Mouse (Mus musculus) CH12F3 (cell line): Measurements from ENCODE around the gene AC124108.1.

Experiments used
- in situ Hi-C: fragments of 300-500 bp; cut with MboI; formaldehyde crosslinking; loops from 2 replicates; pipeline ENCODE4 v1.14.3; 2020; ENCODE audit warnings: low sequenced_read_pairs

The AC124108.1 gene

DNA sequence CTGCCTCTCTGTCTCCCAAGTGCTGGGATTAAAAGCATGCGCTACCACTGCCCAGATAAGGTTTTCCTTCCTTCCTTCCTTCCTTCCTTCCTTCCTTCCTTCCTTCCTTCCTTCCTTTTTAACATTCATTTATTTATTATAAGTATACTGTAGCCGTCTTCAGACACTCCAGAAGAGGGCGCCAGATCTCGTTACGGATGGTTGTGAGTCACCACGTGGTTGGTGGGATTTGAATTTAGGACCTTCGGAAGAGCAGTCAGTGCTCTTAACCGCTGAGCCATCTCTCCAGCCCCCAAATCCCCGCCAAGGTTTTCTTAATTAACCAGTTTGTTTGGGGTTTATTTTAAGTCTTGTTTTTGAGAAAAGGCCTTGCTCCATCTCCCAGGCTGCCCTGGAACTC is 28.6 kb upstream of the AC124108.1 start:
- in situ Hi-C loops, result loop anchor here (5.0 kb wide), 1 partner anchor 75 kb away; no protein-coding TSS in a partner anchor

DNA sequence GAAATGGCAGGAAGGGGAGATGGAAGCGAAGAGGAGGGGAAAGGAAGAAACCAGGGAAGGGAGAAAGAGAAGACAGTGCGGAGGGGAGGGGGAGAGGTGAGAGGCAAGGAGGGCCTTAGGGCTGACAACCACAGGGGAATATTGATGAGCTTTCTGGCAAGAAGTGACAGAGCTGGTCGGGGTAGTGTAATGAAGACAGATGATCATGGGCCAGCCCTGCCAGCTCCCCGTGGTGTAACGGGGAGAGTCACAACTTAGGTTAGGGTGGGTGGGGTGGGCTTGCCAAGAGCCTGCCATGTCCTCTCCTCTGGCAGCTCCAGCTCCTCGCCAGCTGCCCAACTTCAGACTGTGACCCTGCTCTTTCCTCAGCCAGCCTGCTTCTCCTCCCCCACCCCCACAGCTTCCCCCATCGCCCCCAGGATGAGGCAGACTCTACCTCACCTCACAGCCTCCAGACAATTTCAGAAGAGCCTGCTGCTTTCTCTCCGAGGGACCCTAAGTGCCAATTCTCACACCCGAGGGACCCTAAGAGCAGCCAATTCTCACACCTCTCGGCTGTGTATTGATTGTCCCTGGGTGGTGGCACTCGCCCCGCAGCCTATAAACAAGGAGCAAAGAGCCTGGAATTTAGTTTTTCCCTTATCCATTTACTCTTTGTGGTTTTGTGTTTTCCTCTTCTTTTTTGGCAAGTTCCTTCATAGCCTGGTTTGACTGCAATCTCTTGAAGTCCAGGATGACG is 26.3 kb upstream of the AC124108.1 start:
- in situ Hi-C loops, result loop anchor here (5.0 kb wide), 1 partner anchor 72 kb away; no protein-coding TSS in a partner anchor

DNA sequence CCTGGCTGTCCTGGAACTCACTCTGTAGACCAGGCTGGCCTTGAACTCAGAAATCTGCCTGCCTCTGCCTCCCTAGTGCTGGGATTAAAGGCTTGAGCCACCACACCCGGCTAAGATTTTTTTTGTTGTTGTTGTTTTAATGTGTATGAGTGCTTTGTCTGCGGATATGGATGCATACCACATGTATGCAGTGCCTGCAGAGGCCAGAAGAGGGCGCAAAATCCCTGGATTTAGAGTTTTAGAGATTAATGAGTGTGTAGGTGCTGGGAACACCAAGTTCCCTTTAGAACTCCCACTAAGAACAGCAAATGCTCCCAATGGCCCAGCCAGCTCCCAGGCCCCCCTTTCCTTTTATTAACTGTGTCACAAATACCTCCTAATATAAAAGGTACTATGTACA is 25.4 kb upstream of the AC124108.1 start:
- in situ Hi-C loops, result no loop called here

DNA sequence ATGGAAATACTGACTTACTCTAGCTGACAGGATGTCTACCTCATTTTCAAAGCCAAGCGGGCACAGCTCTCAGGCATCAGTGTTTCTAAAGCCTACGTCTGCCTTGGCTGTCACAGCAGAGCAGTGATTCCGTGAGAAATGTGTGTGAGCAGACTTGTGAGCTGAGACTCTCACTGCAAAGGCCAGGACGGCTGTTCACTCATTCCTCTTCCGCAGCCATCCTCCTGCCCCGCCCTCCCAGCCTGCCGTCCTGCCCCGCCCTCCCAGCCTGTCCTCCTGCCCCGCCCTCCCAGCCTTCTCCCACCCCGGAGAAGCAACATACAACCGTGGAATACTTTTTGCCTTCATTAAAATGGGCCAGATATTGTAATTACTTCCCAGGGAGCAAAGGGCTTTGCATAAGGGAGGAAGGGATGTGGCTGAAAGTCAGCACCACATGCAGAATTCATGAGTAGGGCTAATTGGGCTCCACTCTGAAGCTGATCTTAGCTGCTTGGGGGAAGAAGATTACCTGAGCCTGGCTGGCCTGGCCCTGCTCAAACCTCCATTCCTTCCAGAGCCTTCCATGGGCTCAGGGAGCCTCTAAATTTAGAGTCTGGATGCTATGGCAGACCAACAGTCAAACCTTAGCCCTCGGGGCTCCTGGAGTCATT is 23.0 kb upstream of the AC124108.1 start:
- in situ Hi-C loops, result no loop called here

DNA sequence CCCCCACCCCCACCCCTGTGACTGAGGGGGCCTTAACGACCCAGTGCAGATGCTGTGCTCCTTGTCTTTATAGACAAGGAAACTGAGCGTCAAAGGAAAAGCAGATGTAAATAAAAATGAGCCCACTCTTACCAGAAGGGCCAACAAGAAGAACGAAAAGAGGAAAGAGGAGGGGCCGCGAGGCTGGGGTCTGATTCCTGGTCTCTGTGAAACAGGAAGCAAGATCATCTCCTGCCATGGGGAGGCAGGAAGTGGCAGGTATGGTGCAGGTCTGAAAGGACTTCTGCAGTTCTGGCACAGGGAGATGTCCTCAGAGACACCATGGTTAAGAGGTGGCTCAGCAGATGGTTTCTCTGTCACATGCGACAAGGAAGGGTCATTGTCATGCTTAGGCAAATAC is 20.6 kb upstream of the AC124108.1 start:
- in situ Hi-C loops, result no loop called here

DNA sequence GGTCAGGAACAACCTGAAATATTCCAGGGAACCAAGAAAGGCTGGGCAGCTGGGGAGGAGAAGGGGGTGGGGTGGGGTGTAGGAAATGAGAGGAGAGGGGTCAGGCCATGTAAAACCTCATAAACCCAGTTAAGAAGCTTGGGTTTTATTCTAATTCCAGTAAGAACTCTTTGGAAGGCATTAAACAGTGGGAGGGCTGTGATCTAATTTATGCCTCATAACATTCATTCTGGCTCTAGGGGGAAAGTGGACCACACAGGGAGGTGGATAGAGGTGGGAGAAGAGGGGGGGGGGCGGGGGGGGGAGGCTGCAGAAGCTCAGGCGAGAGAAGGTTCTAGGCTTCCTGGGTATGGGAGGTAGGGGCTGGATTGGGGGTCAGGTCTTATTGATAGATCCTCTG is 19.6 kb upstream of the AC124108.1 start:
- in situ Hi-C loops, result no loop called here

DNA sequence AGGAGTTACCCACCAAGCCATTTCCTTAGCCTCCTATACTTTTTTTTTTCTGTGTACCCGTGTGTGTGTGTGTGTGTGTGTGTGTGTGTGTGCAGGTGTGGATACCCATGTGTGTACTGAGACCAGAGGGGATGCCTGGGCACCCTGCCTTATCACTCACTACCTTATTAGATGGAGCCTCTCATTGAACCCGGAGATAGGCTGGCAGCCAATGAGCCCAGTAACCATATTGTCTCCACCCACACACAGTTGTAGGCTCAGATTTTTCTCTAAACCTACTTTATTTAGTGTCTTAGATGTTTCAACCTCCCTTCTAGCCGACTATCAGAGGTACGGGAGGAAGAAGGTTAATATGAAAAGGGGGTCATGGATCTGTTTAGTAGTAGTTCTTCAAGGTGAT is 5.0 kb upstream of the AC124108.1 start:
- in situ Hi-C loops, result no loop called here

DNA sequence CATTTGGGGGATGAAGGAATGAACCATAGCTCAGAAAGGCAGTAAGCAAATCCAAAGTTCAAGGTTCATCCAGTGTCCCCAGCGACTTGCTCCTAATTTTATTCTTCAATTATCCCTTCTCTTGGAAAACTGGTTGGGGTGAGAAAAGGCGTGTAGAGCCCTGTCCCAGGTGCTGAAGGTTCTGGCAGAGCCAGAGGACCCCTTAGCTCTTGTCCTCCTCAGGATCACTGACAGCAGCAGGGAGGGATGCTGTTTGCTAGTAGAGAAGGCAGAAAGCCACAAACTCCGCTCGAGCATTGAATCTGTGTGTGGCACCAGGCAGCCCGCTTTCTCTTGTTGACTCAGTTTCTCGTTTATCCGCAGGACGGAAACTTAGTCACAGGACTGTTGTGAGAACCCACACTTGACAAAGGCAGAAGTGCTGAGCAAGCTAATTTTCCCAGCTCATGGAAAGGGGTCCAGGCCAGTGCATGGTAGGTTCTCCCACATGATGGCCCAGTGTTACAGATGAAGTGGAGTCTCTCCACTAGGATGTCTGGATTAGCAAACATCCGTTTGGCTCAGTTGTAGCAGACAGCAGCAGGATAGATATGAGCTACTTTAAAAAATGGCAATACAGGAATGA is 2.7 kb upstream of the AC124108.1 start:
- in situ Hi-C loops, result no loop called here

DNA sequence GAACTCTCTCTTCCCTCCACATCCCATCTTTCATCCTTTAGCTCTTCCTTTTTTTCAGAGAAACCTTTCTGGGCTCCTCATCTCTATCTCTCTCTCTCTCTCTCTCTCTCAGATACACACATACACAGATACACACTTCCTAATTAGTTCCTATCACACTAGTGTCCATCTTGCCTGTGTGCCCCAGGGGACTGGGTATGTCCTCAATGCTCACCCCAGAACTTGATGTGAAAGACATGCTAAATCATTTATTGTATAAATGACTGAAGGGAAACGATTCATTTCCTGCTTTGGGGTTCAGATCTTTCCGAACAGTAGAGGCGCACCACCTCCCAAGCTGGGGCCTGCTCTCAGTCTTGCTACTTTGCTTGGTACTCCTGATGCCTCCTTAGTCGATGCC is 2.0 kb upstream of the AC124108.1 start:
- in situ Hi-C loops, result no loop called here

DNA sequence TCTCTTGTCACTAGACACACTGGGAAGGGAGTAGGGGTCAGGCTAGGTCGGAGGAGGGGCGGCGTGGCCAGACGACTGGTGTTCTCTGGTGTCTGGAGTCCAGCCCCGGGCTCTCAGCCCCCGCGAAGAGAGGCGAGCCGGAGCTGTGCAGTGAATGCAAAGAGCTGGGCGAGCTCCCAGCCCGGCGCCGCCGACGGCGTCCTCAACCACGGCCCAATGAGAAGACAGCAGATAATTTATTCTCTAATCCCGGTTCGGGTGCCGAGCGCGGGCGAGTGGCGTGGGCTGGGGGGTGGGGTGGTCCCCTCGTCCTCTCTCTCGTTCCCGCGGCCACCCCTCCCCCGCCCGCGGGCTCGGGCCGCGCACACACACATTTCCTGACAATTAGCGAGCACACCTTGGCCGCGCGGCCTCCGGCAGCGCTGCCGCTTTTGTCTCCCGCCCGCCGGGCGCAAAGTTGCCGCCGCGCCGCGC is 1.2 kb upstream of the AC124108.1 start:
- in situ Hi-C loops, result no loop called here

DNA sequence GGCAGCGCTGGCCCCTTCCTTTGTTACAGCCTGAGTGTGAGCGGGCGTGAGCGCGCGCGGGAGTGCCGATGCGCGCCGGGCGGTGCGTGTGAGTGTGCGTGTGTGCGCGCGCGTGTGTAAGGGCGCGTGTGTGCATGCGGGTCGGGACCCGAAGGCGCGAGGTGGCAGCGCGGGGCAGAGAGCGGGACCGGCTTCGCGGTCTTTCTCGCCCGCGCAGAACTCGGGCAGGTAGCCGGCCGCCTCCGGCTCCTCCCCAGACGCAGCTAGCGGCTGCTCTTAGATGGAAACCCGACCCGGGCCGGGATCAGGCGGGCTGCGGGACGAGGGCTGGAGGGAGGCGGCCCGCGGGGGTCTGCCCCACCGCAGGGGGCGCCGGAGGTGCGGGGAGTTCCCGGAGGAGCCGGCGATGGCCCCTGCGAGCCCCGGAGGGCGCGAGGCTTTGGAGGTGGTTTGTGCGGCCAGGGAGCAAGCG is 600 bp upstream of the AC124108.1 start:
- in situ Hi-C loops, result no loop called here

DNA sequence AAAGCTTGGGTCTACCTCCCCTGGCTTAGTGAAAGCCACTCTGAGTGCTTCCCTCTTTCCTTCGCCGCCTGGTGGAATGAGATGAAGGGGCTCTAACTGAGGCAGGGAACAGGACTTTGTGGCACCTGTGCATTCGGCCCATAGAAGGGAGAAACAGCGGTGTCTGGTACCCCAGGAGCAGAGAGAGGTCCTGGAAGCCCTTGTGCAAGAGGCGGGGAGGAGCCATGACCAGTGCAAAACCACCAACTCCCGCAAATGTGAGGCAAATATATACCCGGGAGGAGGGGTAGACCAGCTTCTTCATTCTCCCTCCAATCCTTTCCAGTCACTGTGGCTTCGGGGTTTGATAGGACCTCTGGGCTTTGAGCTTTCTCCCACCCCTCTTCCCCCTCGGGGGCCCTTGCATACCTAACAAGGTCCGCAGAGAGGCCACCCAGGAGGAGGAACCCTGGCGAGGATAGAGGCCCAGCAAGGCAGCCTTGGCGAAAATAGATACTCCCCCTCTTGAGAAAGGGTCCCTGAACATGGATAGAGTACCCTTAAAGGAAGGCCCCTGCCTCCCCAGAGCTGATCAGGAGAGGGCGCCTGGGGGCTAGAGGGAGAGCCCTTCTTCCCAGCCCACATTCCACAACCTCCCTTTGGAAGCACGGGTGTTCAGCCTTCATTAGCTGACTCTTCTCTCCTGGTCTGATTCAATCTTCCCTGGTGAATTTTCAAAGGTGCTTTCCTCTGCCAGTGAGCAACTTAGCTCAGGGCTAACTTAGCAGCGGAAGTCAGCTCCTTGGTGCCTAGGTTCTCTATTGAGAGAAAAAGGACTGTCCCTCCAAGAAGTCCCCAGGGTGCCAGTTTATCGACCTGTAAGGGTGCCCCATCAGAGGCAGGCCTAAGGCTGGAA is 776 bp downstream of the AC124108.1 start:
- in situ Hi-C loops, result no loop called here

DNA sequence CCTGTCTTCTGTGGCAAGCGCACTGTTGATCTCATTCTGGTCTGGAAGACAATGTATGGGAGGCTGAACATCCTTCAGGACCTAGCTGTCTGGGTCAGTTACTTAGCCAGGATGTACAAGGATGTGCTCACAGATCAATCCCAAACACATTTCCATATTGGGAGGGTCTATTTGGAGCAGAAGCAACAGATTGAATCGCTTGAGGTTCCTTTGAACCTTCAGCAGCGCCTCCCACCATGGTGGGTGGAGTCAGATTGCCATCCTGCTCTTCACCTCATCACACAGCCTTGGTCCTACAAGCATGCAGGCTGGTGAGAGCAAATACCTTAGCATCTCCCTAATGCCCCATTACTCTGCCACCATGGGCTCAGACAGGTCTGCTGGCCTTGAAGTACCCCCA is 2.5 kb downstream of the AC124108.1 start:
- in situ Hi-C loops, result no loop called here

DNA sequence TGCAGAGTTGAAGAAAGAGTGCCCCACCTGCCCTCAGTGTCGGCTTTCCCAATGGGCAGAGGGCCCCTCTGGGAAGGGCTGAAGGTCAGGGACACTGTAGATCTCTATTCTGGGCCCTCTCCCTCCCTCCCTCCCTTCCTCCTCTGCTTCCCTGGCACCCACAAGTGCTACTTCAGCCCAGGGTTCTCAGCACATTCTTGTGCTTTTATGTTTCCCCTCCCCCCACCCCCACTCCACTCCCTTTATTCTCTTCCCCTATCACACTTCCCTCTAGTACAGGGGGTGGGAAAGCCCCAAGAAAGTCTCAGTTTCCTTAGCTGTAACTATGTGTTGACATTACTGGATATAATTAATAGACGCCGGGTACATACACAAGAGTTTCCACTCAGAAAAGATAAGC is 3.4 kb downstream of the AC124108.1 start:
- in situ Hi-C loops, result no loop called here

DNA sequence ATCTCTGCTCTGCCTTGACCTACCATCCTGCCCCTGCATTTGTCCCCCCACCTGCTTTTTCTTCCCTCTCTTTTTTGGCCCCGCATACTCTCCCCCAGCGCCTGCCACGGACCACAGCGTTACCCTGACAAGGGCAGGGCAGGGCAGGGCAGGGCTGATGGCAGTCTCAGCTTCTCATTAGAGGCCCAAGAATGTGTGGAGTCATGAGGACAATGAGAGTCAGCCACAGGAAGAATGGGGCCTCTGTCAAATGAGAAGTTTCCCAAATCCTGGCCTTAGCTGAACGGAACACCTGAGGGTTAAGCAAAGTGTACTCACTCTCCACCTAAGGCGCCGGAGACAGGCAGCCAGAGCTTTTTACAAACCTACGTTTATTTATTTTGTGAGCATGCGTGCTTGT is 3.8 kb downstream of the AC124108.1 start:
- in situ Hi-C loops, result no loop called here

DNA sequence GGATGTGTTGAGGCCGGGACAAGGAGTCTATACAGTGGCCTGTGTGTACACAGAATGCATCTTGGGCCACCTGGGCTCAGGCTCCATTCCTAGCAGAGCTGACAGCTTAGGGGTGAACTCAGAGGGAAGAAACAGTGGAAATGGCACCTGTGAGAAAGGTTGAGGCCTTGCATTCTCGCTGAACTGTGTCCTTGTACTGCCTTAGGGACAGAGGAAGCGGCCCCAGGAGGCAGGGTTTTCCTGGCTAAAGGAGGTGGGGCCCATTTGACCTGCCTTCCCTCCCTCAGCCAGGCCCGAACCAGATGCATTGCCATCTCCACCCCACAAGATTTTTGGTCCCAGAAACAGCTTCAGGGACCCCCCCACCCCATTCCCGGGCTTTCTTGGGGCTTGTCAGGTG is 4.4 kb downstream of the AC124108.1 start:
- in situ Hi-C loops, result no loop called here

DNA sequence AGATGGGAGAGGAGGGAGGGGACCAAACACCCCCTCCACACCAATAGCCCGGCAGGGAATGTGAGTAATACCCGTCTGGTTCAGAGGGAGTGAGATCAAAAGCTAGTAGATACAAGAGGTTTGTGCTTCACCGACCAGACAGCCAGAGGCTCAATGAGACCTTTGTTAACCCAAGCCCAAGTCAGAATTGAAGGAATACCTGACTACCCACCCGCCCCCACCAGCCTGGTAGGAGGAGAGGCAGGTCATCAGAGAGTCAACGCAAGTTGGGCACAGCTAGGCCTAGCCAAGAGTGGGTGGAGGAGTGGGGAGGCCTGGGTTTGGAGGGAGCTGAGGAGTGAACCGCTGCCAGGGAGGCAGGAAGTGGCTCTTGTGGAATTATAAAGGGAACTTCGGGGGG is 5.1 kb downstream of the AC124108.1 start:
- in situ Hi-C loops, result no loop called here

DNA sequence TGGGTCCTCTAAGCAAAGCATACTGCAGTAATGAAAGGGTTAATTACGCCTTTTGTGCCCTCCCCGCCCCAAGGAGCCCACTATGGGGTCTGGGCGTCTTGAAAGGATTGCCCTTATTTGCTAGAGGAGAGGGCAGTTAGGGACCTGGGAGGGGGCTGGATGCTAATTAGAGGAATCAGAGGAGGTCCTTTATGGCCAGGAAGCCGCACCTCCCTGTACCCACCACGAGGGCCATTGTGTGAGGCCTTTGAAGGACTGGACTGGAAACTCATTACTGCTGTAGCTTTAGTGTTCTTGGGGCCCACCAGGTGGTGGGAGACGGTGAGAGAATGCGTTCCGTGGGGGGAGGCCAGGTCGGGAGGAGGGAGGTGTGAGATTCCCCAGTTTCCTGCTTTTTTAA is 6.4 kb downstream of the AC124108.1 start:
- in situ Hi-C loops, result no loop called here

DNA sequence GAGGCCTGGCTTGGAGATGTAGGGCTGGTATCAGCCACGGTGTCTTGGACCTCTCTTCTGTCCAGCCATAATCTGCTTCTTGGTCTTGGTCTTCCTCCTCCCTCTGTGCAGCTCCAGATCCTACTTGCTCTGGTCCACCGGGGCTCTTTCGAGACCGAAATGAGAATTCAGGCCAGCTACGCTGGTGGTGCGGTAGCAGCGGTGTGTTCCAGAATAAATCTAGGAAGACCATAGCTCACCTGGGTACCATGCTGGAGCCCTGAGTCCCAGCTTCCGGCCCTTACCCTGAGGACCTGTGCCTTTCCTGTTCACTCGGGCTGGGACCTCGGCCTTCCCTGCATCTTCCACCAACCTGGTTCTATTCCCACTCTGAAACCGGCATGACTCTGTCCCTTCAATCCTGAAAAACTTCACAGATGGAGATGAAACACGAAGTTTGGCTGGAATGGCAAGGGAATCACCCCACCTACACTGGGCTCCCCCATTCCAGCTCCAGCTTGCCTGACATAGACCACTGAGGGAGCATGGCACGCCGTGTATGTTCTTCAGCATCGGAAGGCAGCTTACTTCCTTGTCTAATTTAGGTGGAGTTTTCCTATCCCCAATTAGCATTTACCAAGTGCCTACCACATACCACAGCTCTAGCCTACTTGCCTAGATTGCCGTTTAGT is 7.3 kb downstream of the AC124108.1 start:
- in situ Hi-C loops, result no loop called here

DNA sequence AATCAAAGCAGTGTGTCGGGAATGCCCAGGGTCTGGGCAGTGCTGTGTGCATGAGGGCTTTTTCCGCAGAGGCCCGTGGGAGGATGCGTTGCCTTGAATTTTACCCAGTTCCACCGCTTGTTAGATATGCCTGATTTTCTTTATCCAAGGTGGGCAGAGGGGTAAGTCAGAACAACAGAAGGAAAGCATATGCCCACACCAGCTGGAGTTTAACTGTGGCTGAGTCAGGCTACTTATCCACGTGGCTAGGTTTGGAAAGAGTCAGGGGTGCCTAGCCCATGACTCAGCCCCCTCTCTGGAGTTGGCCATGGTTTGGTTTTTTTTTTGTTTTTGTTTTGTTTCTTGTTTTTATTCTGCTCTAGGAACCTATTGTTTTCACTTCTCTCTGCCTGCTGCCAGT is 8.0 kb downstream of the AC124108.1 start:
- in situ Hi-C loops, result no loop called here
